Mouse (Mus musculus) kidney, adult 2 months (tissue): Measurements from ENCODE around the gene Stn1. TPM values are rescaled to one million over a fixed set of nuclear protein-coding genes. Genes with fewer than 3 reads are reported as not detected.
A peak's percentile ranks its signal among the peaks of the same experiment; 100 is the strongest.

Experiments used
- DNase-seq: peaks from one replicate; pipeline ENCODE4 v3.0.0; 2021
- H3K27ac ChIP-seq: fragments of 200-500 bp; 2 replicates; pipeline ENCODE4 v1.5.1; 2012; ENCODE audit warnings: low read depth, low read length, control low read depth, inconsistent platforms; ENCODE audit not compliant: insufficient read depth
- H3K27me3 ChIP-seq: fragments of 200-500 bp; replicated peaks from 2 replicates; pipeline ENCODE4 v1.6.1; 2012; ENCODE audit warnings: mild to moderate bottlenecking, moderate library complexity, low read length, inconsistent platforms; ENCODE audit not compliant: control insufficient read depth, insufficient read depth
- H3K36me3 ChIP-seq: fragments of 200-500 bp; 2 replicates; pipeline ENCODE4 v1.6.1; 2012; ENCODE audit warnings: mild to moderate bottlenecking, moderate library complexity, low read length, inconsistent platforms; ENCODE audit not compliant: control insufficient read depth, insufficient read depth
- H3K4me1 ChIP-seq: fragments of 200-500 bp; 2 replicates; pipeline ENCODE4 v1.6.1; 2011; ENCODE audit warnings: low read length; ENCODE audit not compliant: control insufficient read depth, insufficient read depth
- H3K4me3 ChIP-seq: fragments of 200-500 bp; 2 replicates; pipeline ENCODE4 v1.5.1; 2011; ENCODE audit warnings: mild to moderate bottlenecking, low read depth, low read length, control low read depth; ENCODE audit not compliant: insufficient read depth
- CTCF ChIP-seq: fragments of 200-500 bp; conservative IDR thresholded peaks from 2 replicates; pipeline ENCODE4 v1.5.1; 2011; ENCODE audit warnings: low read depth, mild to moderate bottlenecking, control low read depth, low read length, moderate library complexity, mixed read lengths; ENCODE audit not compliant: insufficient read depth, insufficient read length
- POLR2A ChIP-seq: fragments of 200-500 bp; IDR thresholded peaks from one replicate; pipeline ENCODE4 v1.6.1; 2011; ENCODE audit warnings: low read depth, low read length, control low read depth
- WGBS: fragments of 180-500 bp; shearing (Covaris S2); methylation state at CpG from one replicate; pipeline ENCODE4 v1.1.7; 2018; 5-methylcytosine and 5-hydroxymethylcytosine counted together
- polyA plus RNA-seq: library from polyadenylated mRNA; depleted of rRNA; stranded (reverse); fragments of >200 nt; gene quantifications from 2 replicates; pipeline ENCODE4 v1.2.3, GENCODE M21; 2012

The Stn1 gene
- polyA plus RNA-seq, 1 experiment, result 12.3 TPM

DNA sequence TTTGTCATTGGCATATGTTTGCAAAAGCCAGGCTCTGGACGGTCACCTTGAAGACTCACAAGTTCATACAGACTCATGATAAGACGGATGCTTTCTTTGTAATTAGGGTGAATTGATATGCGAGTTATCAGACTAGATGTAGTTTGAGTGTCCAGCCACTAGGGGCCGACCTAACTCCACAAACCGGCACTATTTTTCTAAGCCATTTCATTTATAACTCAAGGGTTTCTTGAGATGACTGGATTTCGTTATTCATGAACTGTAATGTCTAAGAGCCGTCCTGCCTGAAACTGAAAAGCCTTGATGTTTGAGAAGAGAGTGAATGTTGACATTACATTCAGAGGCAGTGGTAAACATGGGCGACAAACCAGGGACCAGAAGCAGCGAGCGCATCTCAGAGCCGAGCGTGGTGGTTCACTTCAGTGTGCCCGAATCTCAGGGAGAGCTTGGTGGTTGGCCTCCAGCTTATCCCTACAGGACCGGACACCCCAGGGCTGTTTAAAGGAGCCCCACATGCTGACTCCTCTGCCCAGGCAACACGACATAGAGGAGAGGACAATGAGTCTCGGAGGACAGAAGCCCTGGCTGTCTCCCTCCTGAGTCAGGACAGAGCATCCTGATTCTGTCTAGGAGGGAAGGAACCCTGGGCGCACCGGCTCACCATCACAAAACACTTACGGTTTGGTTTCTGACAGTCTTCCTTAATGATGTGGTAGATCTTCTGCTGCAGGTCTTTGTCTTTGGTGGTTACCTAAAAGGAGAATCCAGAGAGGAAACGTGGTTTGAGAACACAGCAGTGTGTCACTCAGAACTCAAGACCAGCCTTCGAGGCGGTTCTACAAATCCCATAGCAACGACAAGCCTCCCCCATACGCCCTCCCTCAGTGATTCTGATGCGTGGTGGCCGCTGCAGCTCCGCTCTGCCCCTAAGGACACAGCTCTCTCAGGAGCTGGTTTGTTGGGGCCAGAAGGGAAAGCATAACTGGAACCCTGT is 29.9 kb downstream of the Stn1 start:
- Histone ChIP-seq H3K36me3 (no peaks in the 10 kb centered on the region), H3K27ac (no peak overlapping the region), H3K4me1 (peaks cover 7% of the 10 kb centered on the region; the same call in 1 of the 2 replicates), H3K4me3 (no peak overlapping the region), H3K27me3 (no peaks in the 10 kb centered on the region)
- TF ChIP-seq CTCF, result peak; percentile 74
- TF ChIP-seq POLR2A, result no peak
- DNase-seq, result peak; percentile 68
- 54% methylated on average over 27 of the region's 27 CpGs for WGBS

DNA sequence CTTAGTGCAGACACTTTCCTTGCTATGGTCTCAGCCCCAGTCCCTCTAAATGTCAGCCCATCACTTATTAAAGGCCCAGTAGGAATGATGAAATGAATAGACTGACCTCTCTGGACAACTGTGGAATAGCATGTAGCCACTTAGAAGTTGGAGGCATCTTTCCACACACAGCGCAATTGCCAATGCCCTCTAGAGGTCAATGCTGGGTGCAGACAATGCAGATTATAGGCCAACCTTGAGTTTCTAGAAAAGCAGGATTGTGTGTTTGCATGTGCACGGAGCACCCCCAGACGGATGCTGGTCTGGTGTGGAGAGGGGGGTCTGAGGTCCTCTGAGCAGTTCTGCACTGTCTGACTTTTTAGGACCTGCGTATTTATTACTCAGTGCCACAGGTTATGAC is 33.7 kb downstream of the Stn1 start:
- TF ChIP-seq POLR2A (no peak), CTCF (peak; percentile 70)
- Histone ChIP-seq H3K4me3 (no peak overlapping the region), H3K4me1 (no peaks in the 10 kb centered on the region), H3K27me3 (no peaks in the 10 kb centered on the region), H3K36me3 (no peaks in the 10 kb centered on the region), H3K27ac (no peak overlapping the region)
- peak; percentile 61 for DNase-seq
- 67% methylated on average over 4 of the region's 4 CpGs for WGBS

DNA sequence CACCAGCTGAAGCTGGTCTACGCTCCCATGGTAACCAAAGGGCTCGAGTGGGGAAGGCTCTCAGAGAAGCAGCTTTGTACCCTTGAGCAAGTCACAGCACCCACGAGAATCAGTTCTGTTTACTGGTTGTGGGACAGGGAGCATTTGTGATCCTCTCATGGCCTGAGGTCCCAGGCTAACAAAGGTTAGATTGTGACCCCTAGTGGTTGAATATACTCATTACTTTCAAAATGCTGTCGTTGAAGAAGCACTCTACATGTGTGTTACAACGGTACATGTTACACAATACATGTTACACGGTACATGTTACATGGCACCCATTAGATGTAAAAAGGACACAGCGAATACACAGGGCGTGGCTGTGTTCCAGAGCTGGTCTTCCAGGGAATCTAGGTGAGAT is 34.7 kb downstream of the Stn1 start:
- H3K27ac ChIP-seq, result no peak overlapping the region
- no peaks in the 10 kb centered on the region for H3K36me3 ChIP-seq
- TF ChIP-seq POLR2A, result no peak
- TF ChIP-seq CTCF, result peak; percentile 43
- no peaks in the 10 kb centered on the region for H3K4me1 ChIP-seq
- no peaks in the 10 kb centered on the region for H3K27me3 ChIP-seq
- H3K4me3 ChIP-seq, result no peak overlapping the region
- peak; percentile 33 for DNase-seq
- 79% methylated on average over 8 of the region's 8 CpGs for WGBS

DNA sequence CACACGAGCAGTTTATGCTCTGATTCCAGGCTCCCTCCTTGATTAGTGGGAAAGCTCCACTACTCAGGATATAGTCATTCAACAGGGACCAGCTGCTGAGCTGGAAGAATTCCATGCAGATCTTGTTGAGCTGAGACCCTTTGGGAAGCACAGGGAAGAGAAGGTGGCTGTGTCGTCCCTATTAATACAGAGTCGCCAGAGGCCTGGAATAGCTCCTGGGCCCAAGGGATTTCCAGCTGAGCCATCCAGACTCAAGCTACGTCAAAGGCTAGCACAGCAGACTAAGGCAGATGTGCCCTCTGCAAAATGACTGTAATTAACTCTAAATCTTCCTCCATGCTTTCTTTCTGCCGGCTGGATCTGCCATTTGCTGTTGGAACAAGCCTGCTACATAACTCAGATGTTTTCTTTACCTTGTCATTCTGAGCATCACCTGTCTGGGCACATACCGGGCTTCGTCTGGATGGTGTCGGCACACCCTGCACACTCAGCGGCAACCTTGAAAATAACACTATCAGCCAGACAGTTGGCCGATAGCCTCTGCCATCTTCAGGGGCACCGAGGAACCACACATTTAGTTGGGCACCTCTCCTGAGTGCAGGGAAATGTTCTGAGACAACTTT is 36.8 kb downstream of the Stn1 start:
- DNase-seq, result no peak
- Histone ChIP-seq H3K27ac (no peak overlapping the region), H3K4me1 (no peaks in the 10 kb centered on the region), H3K36me3 (no peaks in the 10 kb centered on the region), H3K4me3 (no peak overlapping the region), H3K27me3 (no peaks in the 10 kb centered on the region)
- WGBS, result 85% methylated on average over 11 of the region's 11 CpGs
- TF ChIP-seq POLR2A (no peak), CTCF (no peak)

DNA sequence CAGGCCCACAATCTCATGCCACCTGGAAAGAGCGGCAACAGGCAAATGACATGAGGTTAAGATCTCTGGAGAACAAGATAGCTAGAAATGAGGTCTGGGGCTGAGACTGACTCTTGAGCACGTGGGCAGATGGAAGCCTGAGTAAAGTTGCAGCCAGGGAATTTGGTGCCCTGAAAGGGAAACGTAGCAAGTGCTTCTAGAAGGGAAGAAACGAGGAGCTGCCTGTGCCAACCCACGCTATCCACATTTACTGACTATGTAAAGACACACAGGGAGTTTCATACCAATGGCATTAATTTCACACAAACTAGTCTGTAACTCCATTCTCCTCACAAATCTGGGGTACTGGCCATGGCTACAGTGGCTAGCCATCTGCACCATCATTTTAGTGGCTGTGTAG is 37.5 kb downstream of the Stn1 start:
- Histone ChIP-seq H3K27me3 (no peaks in the 10 kb centered on the region), H3K4me3 (no peak overlapping the region), H3K27ac (no peak overlapping the region), H3K36me3 (no peaks in the 10 kb centered on the region), H3K4me1 (no peaks in the 10 kb centered on the region)
- TF ChIP-seq CTCF (no peak), POLR2A (no peak)
- DNase-seq, result no peak
- 87% methylated on average over 5 of the region's 5 CpGs for WGBS

DNA sequence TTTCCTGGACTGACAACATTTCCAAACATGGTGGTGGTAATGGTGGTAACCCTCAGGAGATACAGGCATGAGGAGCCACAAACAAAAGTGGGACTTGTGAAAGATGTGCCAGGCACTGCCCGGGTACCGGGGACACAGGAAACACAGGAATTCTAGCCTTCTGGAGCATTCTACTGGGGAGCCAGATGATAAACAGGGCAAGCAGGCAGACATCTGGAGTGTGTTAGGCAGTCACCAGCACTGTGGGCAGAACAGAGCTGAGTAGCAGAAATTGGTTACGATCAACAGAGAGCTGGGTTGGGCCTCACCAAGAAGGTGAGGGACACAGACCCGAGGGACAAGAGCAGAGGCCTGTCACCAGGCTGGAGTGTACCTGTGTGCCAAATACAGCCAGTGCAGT is 38.4 kb downstream of the Stn1 start:
- no peak for DNase-seq
- 70% methylated on average over 4 of the region's 4 CpGs for WGBS
- TF ChIP-seq POLR2A (no peak), CTCF (no peak)
- no peak overlapping the region for H3K4me3 ChIP-seq
- no peak overlapping the region for H3K27ac ChIP-seq
- no peaks in the 10 kb centered on the region for H3K4me1 ChIP-seq
- H3K27me3 ChIP-seq, result no peaks in the 10 kb centered on the region
- H3K36me3 ChIP-seq, result no peaks in the 10 kb centered on the region

DNA sequence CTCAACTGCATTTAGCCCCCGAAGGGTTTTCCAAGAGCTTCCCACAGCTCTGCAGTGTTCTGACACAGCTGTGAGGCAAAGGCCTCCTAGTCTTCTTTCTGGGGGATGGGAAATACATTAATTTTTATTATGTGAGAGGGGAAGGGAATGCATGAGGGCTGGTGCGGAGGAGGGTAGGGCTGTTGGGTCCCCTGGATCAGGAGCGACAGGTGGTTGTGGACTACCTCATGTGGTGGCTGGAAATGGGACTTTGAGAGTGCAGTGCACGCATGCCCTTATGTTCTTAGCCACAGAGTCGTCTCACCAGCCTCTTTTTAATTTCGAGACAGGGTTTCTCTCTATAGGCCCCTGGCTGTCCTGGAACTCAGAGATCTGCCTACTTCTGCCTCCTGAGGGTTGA is 39.6 kb downstream of the Stn1 start:
- DNase-seq, result no peak
- TF ChIP-seq CTCF (no peak), POLR2A (no peak)
- H3K4me3 ChIP-seq, result no peak overlapping the region
- H3K4me1 ChIP-seq, result no peaks in the 10 kb centered on the region
- 88% methylated on average over 6 of the region's 6 CpGs for WGBS
- no peaks in the 10 kb centered on the region for H3K27me3 ChIP-seq
- H3K36me3 ChIP-seq, result no peaks in the 10 kb centered on the region
- no peak overlapping the region for H3K27ac ChIP-seq
